In the genomic region with DNA sequence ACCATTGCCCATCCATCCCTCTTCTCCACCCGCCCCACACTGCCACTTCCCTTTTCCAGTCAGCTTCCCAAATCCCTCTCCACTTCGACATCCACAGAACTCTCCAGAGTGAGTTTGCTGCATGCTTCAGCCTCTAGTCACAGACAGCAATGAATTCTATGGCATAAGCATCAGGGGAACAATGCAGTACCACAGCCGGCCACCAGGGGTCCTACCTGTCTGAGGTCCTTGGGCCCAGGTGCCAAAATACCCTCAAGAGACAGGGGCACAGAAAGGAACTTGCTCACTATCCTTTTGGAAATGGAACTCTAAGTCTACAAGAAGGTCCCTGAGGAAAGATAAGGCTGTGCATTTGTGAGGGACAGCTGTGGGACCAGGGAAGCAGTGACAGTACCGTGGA, we compare ENCODE assay signal across 9 mouse cellular contexts.
DNase-seq lines count a peak whose midpoint lies in the region; ATAC-seq lines count a peak whose summit lies in the region.
"Had no signal": no experiment of that assay in that cellular context is flagged by ENCODE, and none has a peak within 500 bp of the region (broad histone marks: within the 10 kb centered on the region; RNA-seq: fewer than 3 reads in every experiment).

No protein-coding gene starts in this region.

- DNase-seq in kidney, adult 18-20 months, result peak; percentile 70
- DNase-seq in adrenal gland, postnatal 14 days, result peak; percentile 78
- DNase-seq in embryo, embryonic 9.5 days (ENCODE audit: extremely low spot score), result peak; percentile 60
- peak; percentile 11 to 70 for DNase-seq in kidney, adult 8-10 months
- DNase-seq in lung, adult 18-20 months, result peak; percentile 35 to 44
- peak; percentile 29 for DNase-seq in right cerebral cortex, postnatal 25 days

- no peaks in the 10 kb centered on the region for H3K9me3 ChIP-seq in kidney, embryonic 16.5 days (ENCODE audit: low read length)
- H3K9me3 ChIP-seq: neural tube, embryonic 12.5 days had no signal

- H3K36me3 ChIP-seq in kidney, embryonic 16.5 days (ENCODE audit: insufficient read depth, low read length), result no peaks in the 10 kb centered on the region
- H3K36me3 ChIP-seq: neural tube, embryonic 12.5 days had no signal

- H3K27ac ChIP-seq in kidney, embryonic 16.5 days (ENCODE audit: low read length), result no peak overlapping the region
- H3K27ac ChIP-seq: neural tube, embryonic 12.5 days had no signal

- peaks cover 4% of the 10 kb centered on the region; the same call in 1 of the 2 replicates for H3K4me1 ChIP-seq in kidney, embryonic 16.5 days (ENCODE audit: insufficient read depth, low read length)
- H3K4me1 ChIP-seq: neural tube, embryonic 12.5 days had no signal

- 32% methylated on average over 4 of the region's 4 CpGs for WGBS in kidney, embryonic 16.5 days

- no peak overlapping the region for H3K4me2 ChIP-seq in kidney, embryonic 16.5 days (replicated peaks; ENCODE audit: low read depth, low read length)
- H3K4me2 ChIP-seq: neural tube, embryonic 12.5 days had no signal

- no peak overlapping the region for H3K9ac ChIP-seq in kidney, embryonic 16.5 days (replicated peaks; ENCODE audit: low read length)
- H3K9ac ChIP-seq: neural tube, embryonic 12.5 days had no signal

- H3K27me3 ChIP-seq in kidney, embryonic 16.5 days (ENCODE audit: insufficient read depth, low read length), result no peaks in the 10 kb centered on the region
- H3K27me3 ChIP-seq: neural tube, embryonic 12.5 days had no signal

- no peak for ATAC-seq in kidney, embryonic 16.5 days (ENCODE audit: low FRiP score, low TSS enrichment)
- no peak for ATAC-seq in activated CD4-positive, CD25-positive, alpha-beta regulatory T cell, adult 4 months

- H3K4me3 ChIP-seq in kidney, embryonic 16.5 days (ENCODE audit: low read length), result no peak overlapping the region
- H3K4me3 ChIP-seq: neural tube, embryonic 12.5 days had no signal
